14 mouse cellular contexts compared by ENCODE assay signal in genomic region chr10:83153887-83154286, GRCm38 (mm10).
DNase-seq lines count a peak whose midpoint lies in the region; ATAC-seq lines count a peak whose summit lies in the region.
"Had no signal": no experiment of that assay in that cellular context is flagged by ENCODE, and none has a peak within 500 bp of the region (broad histone marks: within the 10 kb centered on the region; RNA-seq: fewer than 3 reads in every experiment).

No protein-coding gene starts in this region.

- H3K4me3 ChIP-seq in midbrain, embryonic 11.5 days (ENCODE audit: low read depth, low read length): no peak overlapping the region
- H3K4me3 ChIP-seq: forebrain, embryonic 13.5 days; hindbrain, embryonic 10.5 days; kidney, embryonic 15.5 days; limb, embryonic 15.5 days had no signal

- peak; percentile 66 for DNase-seq in CD4-positive helper T cell, adult 2 months (ENCODE audit: low read depth, low spot score)
- DNase-seq in T-cell, adult 2 months (ENCODE audit: low spot score): peak; percentile 52
- peak; percentile 54 for DNase-seq in induced T-regulatory cell, adult 2 months (ENCODE audit: low read depth)
- DNase-seq in naive thymus-derived CD4-positive, alpha-beta T cell, adult 2 months (ENCODE audit: low read depth): peak; percentile 80
- no peak for DNase-seq in midbrain, embryonic 11.5 days (ENCODE audit: low spot score, missing footprints)
- no peak for DNase-seq in left cerebral cortex, adult 11 months (ENCODE audit: low spot score)
- DNase-seq in embryo, embryonic 10 days (ENCODE audit: low spot score): no peak
- no peak for DNase-seq in kidney, postnatal 4 days
- DNase-seq: gastrocnemius, postnatal 25 days; midbrain, embryonic 14.5 days had no signal

- H3K27ac ChIP-seq in midbrain, embryonic 11.5 days (ENCODE audit: low read depth, low read length): no peak overlapping the region
- H3K27ac ChIP-seq: forebrain, embryonic 13.5 days; hindbrain, embryonic 10.5 days; kidney, embryonic 15.5 days; limb, embryonic 15.5 days had no signal

- no peak for ATAC-seq in midbrain, embryonic 11.5 days (ENCODE audit: low FRiP score)
- ATAC-seq: forebrain, embryonic 13.5 days had no signal

- no peaks in the 10 kb centered on the region for H3K9me3 ChIP-seq in midbrain, embryonic 11.5 days (ENCODE audit: control insufficient read depth, low read length)
- H3K9me3 ChIP-seq: hindbrain, embryonic 10.5 days; kidney, embryonic 15.5 days; limb, embryonic 15.5 days had no signal

- WGBS in midbrain, embryonic 11.5 days: 88% methylated on average over 9 of the region's 9 CpGs

- H3K9ac ChIP-seq in midbrain, embryonic 11.5 days (ENCODE audit: low read length): no peak overlapping the region
- H3K9ac ChIP-seq: forebrain, embryonic 13.5 days; kidney, embryonic 15.5 days; limb, embryonic 15.5 days had no signal

- H3K4me1 ChIP-seq in midbrain, embryonic 11.5 days (ENCODE audit: control insufficient read depth, insufficient read depth, low read length): no peaks in the 10 kb centered on the region

- H3K27me3 ChIP-seq in midbrain, embryonic 11.5 days (ENCODE audit: control insufficient read depth, insufficient read depth, low read length): no peaks in the 10 kb centered on the region
- H3K27me3 ChIP-seq: forebrain, embryonic 13.5 days; kidney, embryonic 15.5 days; limb, embryonic 15.5 days had no signal

- H3K36me3 ChIP-seq in midbrain, embryonic 11.5 days (ENCODE audit: control insufficient read depth, insufficient read depth, low read length): no peaks in the 10 kb centered on the region
- H3K36me3 ChIP-seq: hindbrain, embryonic 10.5 days; kidney, embryonic 15.5 days; limb, embryonic 15.5 days had no signal

- H3K4me2 ChIP-seq in midbrain, embryonic 11.5 days: no peak overlapping the region
- H3K4me2 ChIP-seq: forebrain, embryonic 13.5 days; kidney, embryonic 15.5 days; limb, embryonic 15.5 days had no signal

Comparison
In these comparisons a context has a peak if more than half of its experiments do, and no peak if none do; other contexts are left out.
1. DNase-seq: peak in CD4-positive helper T cell, adult 2 months (single experiment), T-cell, adult 2 months (single experiment), induced T-regulatory cell, adult 2 months (single experiment) and naive thymus-derived CD4-positive, alpha-beta T cell, adult 2 months (single experiment); none in midbrain, embryonic 11.5 days (single experiment), left cerebral cortex, adult 11 months (single experiment), embryo, embryonic 10 days (single experiment) and kidney, postnatal 4 days (0 of 2).